Mouse (Mus musculus) T-cell, adult 2 months (primary cell): Measurements from ENCODE around the gene Noct.

Experiments
- DNase-seq: peaks from one replicate; pipeline ENCODE4 v3.0.0; 2022; ENCODE audit warnings: low spot score

Noct gene

DNA sequence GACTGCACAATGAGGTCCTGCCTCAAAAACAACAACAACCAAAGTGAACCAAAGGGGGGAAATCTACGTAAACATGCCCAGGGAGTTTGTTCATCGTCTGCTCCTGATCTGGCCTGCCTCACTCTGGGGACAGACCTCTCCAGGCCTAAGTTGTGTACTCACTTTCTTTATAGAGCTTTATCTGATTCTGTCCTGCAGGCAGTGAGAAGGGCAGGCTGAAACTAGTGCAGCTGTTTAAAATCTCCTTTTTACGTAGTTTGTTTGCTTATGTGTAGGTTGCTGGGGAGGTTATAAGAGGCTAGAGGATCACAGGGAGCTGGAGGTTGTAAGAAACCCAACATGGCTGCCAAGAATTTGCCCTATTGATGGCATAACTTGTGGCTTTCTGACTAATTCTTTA lies 7.3 kb downstream of the Noct start:
- no peak for DNase-seq

GRCm38 (mm10) chr3:51232205-51232910 lies 8.1 kb downstream of the Noct start:
- no peak for DNase-seq

GRCm38 (mm10) chr3:51233474-51233873 lies 9.2 kb downstream of the Noct start:
- DNase-seq: no peak

DNA sequence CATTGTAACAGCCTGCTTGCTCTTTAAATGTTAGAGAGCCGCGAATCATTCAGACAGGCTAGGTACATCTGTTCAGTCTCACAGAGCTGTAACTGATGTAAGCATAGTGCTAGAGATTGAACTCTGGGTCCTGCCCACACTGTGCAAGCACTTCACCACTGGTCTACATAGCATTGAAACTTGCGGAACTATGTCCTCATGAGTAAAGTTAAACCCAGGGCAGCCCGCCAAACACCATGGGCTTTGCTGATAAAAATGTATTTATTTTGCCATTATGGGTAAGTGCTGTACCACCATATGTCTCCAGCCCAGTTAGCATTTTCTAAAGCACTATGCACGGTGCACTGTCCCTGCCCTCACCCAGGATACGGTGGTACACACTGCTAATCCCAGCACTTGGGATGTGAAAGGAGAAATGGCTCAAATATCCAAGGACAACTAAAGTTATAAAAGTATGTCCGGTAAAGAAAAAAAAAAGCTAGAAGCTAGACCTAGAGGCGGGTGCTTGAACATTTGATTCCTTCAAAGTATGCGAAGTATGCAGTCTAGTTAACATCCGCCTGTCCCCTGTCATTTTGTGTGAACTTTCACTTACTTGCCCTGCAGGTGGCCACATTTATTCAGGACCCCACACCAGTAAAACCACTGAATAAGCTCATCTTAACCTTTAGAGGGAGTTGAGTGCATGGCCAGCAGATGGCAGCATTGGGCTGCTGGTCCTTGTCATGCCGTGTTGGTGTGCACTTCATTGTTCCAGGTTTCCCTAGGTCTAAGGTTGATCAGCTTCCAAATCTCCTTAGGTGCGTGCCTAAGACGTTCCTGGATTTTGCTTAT lies 9.9 kb downstream of the Noct start:
- DNase-seq: peak; percentile 74

GRCm38 (mm10) chr3:51234752-51235055 lies 10.5 kb downstream of the Noct start:
- DNase-seq: no peak

GRCm38 (mm10) chr3:51238515-51238914 lies 14.3 kb downstream of the Noct start:
- DNase-seq: no peak

GRCm38 (mm10) chr3:51239541-51239940 lies 15.3 kb downstream of the Noct start:
- no peak for DNase-seq

DNA sequence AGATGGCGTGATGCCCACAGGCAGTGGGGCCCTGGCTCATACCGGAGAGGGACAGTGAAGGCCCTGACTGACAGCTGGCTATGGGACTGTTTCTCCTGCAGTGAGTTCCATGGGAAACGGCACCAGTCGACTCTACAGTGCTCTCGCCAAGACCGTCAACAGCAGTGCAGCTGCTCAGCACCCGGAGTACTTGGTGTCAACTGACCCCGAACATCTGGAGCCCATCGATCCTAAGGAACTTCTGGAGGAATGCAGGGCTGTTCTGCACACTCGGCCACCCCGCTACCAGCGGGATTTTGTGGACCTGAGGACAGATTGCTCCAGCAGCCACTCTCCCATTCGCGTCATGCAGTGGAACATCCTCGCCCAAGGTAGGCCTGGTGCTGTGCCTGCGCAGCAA lies 23.5 kb downstream of the Noct start:
- DNase-seq: no peak

DNA sequence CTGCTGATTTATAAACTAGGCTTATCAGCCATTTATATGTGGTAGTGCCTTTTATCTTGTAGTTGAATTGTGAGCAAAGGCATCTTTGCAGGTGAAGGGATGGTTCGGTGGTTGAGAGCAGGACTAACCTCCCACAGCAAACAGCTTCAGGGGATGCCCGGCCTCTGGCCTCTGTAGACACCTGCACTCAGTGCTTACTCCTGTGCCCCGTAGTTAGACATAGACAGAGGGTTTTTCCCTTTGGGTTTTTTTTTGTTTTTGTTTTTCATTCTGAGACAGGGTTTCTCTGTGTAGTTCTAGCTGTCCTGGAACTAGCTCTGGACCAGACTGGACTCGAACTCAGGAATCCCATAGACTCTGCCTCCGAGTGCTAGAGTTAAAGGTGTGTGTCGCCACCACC lies 24.4 kb downstream of the Noct start:
- no peak for DNase-seq

- no peak for DNase-seq
Measured at GRCm38 (mm10) chr3:51249460-51249859, 25.2 kb downstream of the Noct start.

DNA sequence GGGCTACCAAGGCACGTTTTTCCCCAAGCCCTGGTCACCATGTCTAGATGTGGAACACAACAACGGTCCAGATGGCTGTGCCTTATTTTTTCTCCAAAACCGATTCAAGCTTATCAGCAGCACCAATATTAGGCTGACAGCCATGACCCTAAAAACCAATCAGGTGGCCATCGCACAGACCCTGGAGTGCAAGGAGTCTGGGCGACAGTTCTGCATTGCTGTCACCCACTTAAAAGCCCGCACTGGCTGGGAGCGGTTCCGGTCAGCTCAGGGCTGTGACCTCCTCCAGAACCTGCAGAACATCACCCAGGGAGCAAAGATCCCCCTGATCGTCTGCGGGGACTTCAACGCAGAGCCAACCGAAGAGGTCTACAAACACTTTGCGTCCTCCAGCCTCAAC lies 25.6 kb downstream of the Noct start:
- DNase-seq: no peak

DNA sequence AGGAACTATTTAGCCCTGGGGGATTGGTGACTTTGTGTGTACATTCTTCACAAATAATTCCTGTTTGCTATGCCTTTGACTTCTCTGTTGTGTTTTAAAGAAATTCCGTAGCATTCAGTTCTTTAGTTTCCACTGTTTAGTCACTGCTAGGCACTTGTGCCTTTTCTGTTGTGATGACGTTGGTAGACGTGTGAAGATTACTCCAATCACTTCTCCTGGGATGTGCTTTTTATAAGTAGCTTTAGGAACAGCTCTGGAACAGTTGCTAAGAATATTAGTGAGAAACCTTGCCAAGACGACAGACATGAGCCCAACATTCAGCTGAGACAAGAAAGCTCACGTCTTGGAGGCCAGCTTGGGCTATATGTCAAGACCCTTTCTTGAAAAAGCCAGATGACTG lies 26.8 kb downstream of the Noct start:
- no peak for DNase-seq

DNA sequence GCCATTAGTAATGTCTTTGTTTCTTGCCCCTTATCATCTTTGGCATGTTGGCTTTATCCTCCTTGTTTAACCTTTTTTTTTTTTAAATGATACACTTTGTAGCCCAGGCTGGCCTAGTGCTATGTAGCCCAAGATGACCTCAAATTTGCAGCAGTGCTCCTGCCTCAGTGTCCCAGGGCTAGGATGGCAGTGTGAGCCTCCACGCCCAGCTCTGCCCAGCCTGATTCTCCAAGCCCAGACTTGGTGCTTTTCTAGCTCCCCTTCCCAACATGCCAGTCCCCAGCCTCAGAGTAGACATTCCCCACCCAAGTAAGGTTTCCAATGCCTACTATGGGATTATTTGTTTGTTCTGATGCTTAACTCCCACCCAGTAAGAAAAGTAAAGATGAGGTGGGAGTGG lies 28.0 kb downstream of the Noct start:
- no peak for DNase-seq

GRCm38 (mm10) chr3:51252689-51253402 lies 28.6 kb downstream of the Noct start:
- no peak for DNase-seq

DNA sequence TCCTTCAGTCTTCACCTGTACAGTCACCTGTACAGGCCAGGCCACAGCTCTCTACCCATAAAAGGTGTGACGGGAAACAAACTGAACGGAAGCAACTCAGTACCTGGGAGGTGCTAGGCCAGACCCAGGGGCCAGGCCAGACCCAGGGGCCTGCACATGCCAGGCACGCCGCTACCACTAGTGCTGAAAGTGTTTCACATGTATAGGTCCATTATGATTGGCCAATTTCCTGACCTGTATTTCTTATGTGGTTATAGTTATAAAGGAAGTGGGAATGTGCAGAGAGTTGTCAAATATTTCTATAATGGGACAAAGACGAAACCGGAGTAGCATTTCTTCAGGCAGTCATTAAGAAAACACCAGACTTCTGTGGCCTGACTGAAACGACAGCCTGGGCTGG lies 30.5 kb downstream of the Noct start:
- DNase-seq: no peak

GRCm38 (mm10) chr3:51256450-51256849 lies 32.2 kb downstream of the Noct start:
- no peak for DNase-seq

DNA sequence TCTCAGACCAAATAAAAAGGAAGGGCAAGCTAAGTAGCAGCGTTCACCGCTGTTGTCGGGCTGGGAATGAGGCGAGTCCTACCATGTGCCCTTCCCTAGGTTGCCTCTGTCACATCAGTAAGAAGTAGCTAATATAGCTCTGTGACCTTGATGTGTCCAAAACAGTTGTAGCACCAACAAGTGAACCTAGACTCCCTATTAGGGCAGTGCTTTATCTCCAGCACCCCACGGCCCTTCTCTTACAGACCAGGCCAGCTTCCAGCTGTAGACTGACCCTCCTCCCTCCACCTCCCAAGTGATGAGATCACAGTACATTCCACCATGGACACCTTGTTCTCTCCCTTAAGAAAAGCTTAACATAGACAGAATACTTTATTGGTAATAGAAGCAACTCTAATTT lies 33.8 kb downstream of the Noct start:
- DNase-seq: no peak

DNA sequence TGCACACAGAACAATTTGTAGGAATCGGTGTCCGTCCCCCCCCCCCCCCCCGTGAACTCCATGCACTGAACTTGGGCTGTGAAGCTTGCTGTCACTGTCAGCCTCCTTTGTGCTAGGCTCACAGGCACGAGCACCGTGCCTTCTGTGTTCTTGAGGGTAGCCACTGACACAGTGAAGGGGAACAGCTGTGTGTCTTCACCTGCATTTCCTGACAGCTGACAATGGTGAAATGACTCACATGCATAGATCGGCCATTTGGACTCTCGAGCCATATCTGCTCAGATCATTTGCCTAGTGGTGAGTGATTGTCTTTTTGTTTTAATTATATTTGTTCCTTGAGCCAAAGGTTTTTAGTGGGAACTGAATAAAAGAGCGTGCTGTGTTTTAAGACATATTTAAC lies 38.7 kb downstream of the Noct start:
- no peak for DNase-seq

DNA sequence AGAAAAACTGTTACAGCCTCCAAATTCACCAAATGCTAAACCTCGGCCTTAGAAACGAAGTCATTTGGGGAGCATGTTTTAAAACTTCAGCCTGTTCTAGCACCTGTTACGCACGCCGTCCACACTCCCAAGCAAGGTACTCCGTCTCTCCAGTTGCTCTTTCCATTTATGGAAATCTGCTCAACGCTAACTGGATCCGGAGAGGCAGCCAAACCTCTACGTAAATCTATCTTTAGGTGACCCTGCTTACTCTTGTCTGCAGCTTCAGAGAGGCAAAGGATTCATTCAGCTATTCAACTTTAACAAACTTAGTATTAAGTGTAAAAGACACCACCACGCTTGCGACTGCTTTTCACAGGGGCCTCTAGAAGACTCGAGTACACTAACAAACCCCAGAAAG lies 44.2 kb downstream of the Noct start:
- DNase-seq: no peak

- peak; percentile 44 for DNase-seq
Measured at GRCm38 (mm10) chr3:51270069-51270817, 46.0 kb downstream of the Noct start.

DNA sequence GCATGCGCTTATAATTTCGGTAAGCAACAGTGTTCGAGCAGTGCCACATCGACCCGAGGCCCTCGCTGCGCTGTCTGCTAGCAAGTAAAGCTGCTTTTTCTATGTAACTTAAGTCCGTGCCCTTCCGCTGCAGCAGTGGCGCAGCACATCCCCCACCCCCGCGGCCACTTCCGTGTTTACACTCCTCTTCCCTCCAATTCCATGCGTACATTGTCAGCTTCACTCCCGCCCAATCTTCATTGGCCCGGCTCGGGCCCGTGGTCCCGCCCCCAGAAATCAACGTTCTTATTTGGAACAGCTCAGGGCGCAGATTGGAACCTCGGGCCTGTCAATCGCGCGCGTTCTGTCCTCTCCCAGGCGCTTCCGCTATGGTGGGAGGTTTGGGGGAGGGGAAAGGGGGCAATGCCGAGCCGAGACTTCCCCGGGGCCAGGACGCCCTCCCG lies 51.7 kb downstream of the Noct start:
- peak; percentile 100 for DNase-seq

DNA sequence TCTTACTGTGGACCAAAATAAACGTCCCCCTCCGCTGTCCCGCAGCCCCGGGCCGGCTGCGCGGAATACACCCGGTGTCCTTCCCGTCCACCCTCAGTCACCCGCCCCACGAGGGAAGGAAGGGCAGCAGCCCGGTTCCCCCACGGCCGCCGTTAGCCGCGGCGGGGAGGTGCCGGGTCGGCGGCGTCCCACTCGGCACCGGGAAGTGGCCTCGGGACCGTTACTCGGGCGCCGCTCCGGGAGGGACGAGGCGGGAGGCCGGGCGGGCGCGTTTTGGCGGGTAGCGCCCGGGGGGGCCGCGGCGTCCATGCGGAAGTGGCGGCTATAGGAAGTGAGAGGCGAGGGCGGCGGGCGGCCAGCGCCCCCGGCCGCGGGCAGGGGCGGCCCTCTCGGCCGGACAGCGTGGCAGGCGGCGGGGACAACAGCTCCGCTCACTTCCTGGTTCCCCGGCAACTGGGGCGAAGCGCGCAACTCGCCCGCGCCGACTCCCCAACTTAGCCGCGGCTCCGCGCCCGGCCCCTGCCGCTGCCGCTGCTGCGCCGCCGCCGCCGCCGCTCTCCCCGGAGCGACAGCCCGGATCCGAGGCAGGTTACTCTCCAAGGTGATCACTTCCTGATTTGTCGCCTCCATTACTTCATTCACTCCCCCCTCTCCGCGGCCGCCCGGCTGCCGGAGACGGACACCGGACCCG lies 52.3 kb downstream of the Noct start:
- DNase-seq: peak; percentile 54
